Mouse (Mus musculus): ENCODE results near the gene Cct2.

DNA sequence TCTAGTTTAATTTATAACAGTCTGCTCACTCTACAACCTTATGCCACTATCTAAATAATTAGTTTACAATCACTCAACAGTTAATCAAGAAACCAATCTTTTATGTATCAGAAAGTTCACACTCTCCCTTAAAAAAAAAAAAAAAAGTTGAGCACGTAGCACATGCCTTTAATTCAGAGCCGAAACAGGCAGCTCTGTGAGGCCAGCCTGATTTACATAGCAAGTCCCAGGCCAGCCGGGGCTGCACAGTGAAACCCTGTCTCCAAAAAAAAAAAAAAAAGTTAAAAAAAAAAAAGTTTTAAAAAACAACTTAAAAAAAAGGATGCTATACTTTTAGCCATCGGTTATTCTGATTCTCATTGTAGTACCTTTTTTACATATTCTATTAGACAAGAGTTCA lies 17.7 kb upstream of the Cct2 start:
- no peak for TF ChIP-seq CTCF (IDR thresholded peaks at IDR 0.05; ENCODE audit: insufficient read depth, low read length)
- no peak for TF ChIP-seq POLR2A (IDR thresholded peaks at IDR 0.05; ENCODE audit: borderline replicate concordance, extremely low read depth, low read depth, low read length)
